Mouse (Mus musculus) liver, embryonic 11.5 days (tissue): Measurements from ENCODE around the gene Nrros. TPM values are rescaled to one million over a fixed set of nuclear protein-coding genes. Genes with fewer than 3 reads are reported as not detected.

Experiments
- ATAC-seq: fragments of 200-750 bp; cut with Nextera tagmentation; replicated peaks from 2 replicates; pipeline ENCODE4 v1.8.0; 2017; ENCODE audit warnings: moderate number of reproducible peaks, mild to moderate bottlenecking, moderate TSS enrichment, moderate library complexity; ENCODE audit not compliant: low FRiP score
- DNase-seq: peaks from one replicate; pipeline ENCODE4 v3.0.0-alpha.2; 2017; ENCODE audit warnings: low spot score
- H3K27ac ChIP-seq: fragments of 300-500 bp; sonication (generic); 2 replicates; pipeline ENCODE4 v1.5.1; 2014; ENCODE audit warnings: mild to moderate bottlenecking, low read depth, low read length, control low read depth
- H3K27me3 ChIP-seq: fragments of 300-500 bp; sonication (generic); replicated peaks from 2 replicates; pipeline ENCODE4 v1.6.1; 2014; ENCODE audit warnings: low read length, mixed read lengths; ENCODE audit not compliant: control insufficient read depth, insufficient read depth
- H3K36me3 ChIP-seq: fragments of 300-500 bp; sonication (generic); 2 replicates; pipeline ENCODE4 v1.6.1; 2014; ENCODE audit warnings: mild to moderate bottlenecking, low read length, moderate library complexity, mixed read lengths; ENCODE audit not compliant: control insufficient read depth, insufficient read depth
- H3K4me1 ChIP-seq: fragments of 300-500 bp; sonication (generic); replicated peaks from 2 replicates; pipeline ENCODE4 v1.6.1; 2014; ENCODE audit warnings: low read length, mixed read lengths; ENCODE audit not compliant: control insufficient read depth, insufficient read depth
- H3K4me2 ChIP-seq: fragments of 300-500 bp; sonication (generic); 2 replicates; pipeline ENCODE4 v1.6.1; 2014; ENCODE audit warnings: mild to moderate bottlenecking, control low read depth, moderate library complexity
- H3K4me3 ChIP-seq: fragments of 300-500 bp; sonication (generic); 2 replicates; pipeline ENCODE4 v1.5.1; 2014; ENCODE audit warnings: low read depth, low read length, control low read depth
- H3K9ac ChIP-seq: fragments of 300-500 bp; sonication (generic); 2 replicates; pipeline ENCODE4 v1.6.1; 2014; ENCODE audit warnings: low read depth, low read length, control low read depth
- H3K9me3 ChIP-seq: fragments of 300-500 bp; sonication (generic); 2 replicates; pipeline ENCODE4 v1.6.1; 2016; ENCODE audit warnings: low read length, inconsistent platforms, mixed read lengths; ENCODE audit not compliant: control insufficient read depth
- WGBS: fragments of 180-500 bp; shearing (Covaris S2); extraction: QIAGEN DNeasy Blood & Tissue Kit; methylation state at CpG from one replicate; pipeline ENCODE4 v1.1.7; 2014; 5-methylcytosine and 5-hydroxymethylcytosine counted together
- polyA plus RNA-seq: library from polyadenylated mRNA; unstranded; fragments of >200 nt; fragmentation: Nextera tagmentation; extraction: Ambion mirVana; gene quantifications from 2 replicates; pipeline ENCODE4 v1.2.1, GENCODE M21; 2014

The Nrros gene
- polyA plus RNA-seq, 1 experiment from 2014 or later = 35.4 TPM

GRCm38 (mm10) chr16:32189109-32189508, 23.7 kb upstream of the Nrros start:
- no peaks in the 10 kb centered on the region for H3K36me3 ChIP-seq
- no peak overlapping the region for H3K9ac ChIP-seq
- no peaks in the 10 kb centered on the region for H3K9me3 ChIP-seq
- ATAC-seq (no peak), DNase-seq (no peak)
- no peak overlapping the region for H3K27ac ChIP-seq
- H3K4me1 ChIP-seq = 0 out of 2 replicates have a peak, but pooled peaks cover 2% of the 10 kb centered on the region
- no peaks in the 10 kb centered on the region for H3K27me3 ChIP-seq
- 44% methylated on average over 6 of the region's 6 CpGs for WGBS
- peak overlapping the region; percentile 37; the same call in 1 of the 2 replicates for H3K4me2 ChIP-seq
- no peak overlapping the region for H3K4me3 ChIP-seq

DNA sequence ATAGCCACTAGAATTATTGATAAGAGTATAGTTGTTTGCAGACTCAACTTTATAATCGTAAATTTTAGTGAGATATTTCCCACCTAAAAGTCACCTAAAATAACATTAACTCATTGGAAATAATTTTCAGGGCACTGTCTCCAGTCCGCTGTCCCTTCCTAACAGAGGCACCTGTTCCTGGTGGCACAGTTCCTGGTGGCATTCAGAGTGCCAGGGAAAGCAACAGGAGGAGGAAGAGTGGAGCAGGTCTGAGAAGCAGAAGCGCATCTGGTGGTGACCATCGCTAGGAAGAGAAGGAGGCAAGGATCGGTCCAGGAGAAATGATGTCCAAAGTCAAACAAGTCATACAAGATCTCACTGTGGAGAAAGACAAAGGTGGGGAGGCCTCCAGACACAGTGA, 20.7 kb upstream of the Nrros start:
- 0 out of 2 replicates have a peak, but pooled peaks cover 2% of the 10 kb centered on the region for H3K4me1 ChIP-seq
- no peak for ATAC-seq
- 85% methylated on average over 5 of the region's 5 CpGs for WGBS

DNA sequence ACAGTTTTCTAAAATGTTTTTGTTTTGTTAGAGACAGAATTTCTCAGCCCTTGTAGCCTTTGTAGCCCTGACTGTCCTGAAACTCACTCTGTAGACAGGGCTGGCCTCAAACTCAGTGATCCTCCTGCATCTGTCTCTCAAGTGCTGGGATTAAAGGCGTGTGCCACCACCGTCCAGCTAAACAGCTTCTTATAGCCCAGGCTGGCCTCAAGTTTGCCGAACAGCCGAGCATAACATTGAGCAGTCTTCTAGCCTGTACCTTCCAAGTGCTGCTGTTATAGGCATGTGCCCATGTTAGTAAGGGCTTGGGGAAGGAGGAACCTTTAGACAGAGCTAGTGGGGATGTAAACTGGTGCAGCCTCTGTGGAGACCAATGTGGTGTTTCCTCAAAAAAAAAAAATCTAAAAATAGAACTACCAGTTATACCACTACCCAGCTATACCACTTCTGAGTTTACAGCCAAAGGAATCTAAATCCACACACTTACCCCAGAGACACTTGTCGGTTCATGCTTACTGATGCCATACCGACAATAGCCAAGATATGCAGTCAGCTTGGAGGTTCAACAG, 14.0 kb upstream of the Nrros start, which contains the start of gene Bex6:
Gene Bex6 (plus strand): TSS at position 491 of the 569 bp plus-strand sequence.
- H3K9ac ChIP-seq = no peak within 1 kb of the TSS
- DNase-seq (no peak), ATAC-seq (no peak)
- H3K4me1 ChIP-seq = 0 out of 2 replicates have a peak, but pooled peaks cover 4% of the 10 kb centered on the region
- H3K9me3 ChIP-seq = no peaks in the 10 kb centered on the region
- no peak within 1 kb of the TSS for H3K4me2 ChIP-seq
- WGBS = 60% methylated on average over 6 of the region's 6 CpGs
- no peaks in the 10 kb centered on the region for H3K27me3 ChIP-seq
- no peak within 1 kb of the TSS for H3K4me3 ChIP-seq
- H3K36me3 ChIP-seq = no peaks in the 10 kb centered on the region
- H3K27ac ChIP-seq = no peak within 1 kb of the TSS; the same call in 1 of the 2 replicates

More for the DNA sequence above, 20.7 kb upstream of the Nrros start:
- Histone ChIP-seq H3K27me3 (no peaks in the 10 kb centered on the region), H3K36me3 (no peaks in the 10 kb centered on the region), H3K4me2 (no peak overlapping the region), H3K27ac (no peak overlapping the region), H3K4me3 (no peak overlapping the region), H3K9ac (no peak overlapping the region), H3K9me3 (no peaks in the 10 kb centered on the region)
- DNase-seq = no peak

- Histone ChIP-seq H3K36me3 (no peaks in the 10 kb centered on the region), H3K27ac (peak overlapping the region; percentile 76), H3K4me1 (0 out of 2 replicates have a peak, but pooled peaks cover 4% of the 10 kb centered on the region), H3K27me3 (no peaks in the 10 kb centered on the region), H3K9me3 (no peaks in the 10 kb centered on the region), H3K4me2 (peak overlapping the region; percentile 57), H3K4me3 (peak overlapping the region; percentile 27), H3K9ac (peak overlapping the region; percentile 58)
- peak; percentile 61 for DNase-seq
- ATAC-seq = peak; percentile 76
- 30% methylated on average over 18 of the region's 18 CpGs for WGBS
Measured at GRCm38 (mm10) chr16:32176896-32177686, 11.7 kb upstream of the Nrros start.

DNA sequence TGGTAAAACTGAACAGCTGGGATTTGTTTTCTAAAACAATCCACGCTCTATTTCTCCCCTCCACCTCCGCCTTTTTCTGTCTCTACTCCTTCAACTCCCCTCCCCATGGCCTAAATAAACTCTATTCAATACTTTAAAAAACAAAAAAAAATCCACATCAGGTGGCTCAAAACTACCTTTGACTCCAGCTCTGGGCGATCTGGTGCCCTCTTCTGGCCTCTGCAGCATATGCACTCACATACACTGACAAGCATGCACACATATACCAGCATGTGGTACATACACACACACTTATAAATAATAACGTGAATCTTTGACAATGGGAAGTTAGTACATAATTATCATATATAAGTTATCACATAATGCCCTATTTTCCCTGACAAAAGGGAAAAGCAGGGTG, 9.6 kb upstream of the Nrros start:
- ATAC-seq (no peak), DNase-seq (no peak)
- no peak overlapping the region for H3K27ac ChIP-seq
- no peaks in the 10 kb centered on the region for H3K36me3 ChIP-seq
- no peak overlapping the region for H3K4me2 ChIP-seq
- 0 out of 2 replicates have a peak, but pooled peaks cover 4% of the 10 kb centered on the region for H3K4me1 ChIP-seq
- no peak overlapping the region for H3K9ac ChIP-seq
- H3K27me3 ChIP-seq = no peaks in the 10 kb centered on the region
- H3K9me3 ChIP-seq = no peaks in the 10 kb centered on the region
- WGBS = 94% methylated on average over 4 of the region's 4 CpGs
- no peak overlapping the region for H3K4me3 ChIP-seq

DNA sequence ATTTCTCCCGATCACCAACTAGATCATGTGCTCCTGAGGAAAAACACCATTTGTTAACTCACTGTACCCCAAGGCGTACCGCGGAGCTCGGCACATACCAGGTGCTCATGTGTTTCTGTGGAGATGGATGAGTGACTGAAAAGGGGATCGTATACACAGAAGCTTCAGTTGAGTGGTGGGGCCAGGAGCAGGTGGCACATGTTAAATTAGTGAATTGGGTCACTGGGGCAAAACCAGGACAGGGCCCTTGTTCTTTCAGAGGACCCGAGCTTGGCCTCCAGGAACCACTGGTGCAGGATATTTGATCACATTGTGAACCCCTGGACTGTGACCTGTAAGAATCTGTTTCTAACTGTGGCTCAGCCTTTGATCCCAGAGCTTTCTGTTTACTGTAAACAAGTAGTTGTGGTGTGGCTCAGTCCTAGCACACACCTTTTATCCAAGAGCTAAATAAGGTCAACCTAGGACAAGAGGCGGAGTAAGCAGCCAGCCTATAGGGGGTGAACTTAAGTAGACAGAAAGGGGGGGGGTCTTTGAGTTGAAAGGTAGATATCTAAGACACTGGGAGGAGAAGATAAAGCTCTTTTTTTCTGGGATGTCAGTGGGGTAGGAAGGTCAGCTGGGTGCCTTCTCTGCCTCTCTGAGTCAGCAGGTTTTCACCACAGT, 9.1 kb upstream of the Nrros start:
- Histone ChIP-seq H3K36me3 (no peaks in the 10 kb centered on the region), H3K9me3 (no peaks in the 10 kb centered on the region), H3K27ac (no peak overlapping the region), H3K4me2 (no peak overlapping the region), H3K27me3 (no peaks in the 10 kb centered on the region), H3K9ac (no peak overlapping the region), H3K4me3 (no peak overlapping the region), H3K4me1 (0 out of 2 replicates have a peak, but pooled peaks cover 4% of the 10 kb centered on the region)
- no peak for ATAC-seq
- no peak for DNase-seq
- 83% methylated on average over 8 of the region's 8 CpGs for WGBS

DNA sequence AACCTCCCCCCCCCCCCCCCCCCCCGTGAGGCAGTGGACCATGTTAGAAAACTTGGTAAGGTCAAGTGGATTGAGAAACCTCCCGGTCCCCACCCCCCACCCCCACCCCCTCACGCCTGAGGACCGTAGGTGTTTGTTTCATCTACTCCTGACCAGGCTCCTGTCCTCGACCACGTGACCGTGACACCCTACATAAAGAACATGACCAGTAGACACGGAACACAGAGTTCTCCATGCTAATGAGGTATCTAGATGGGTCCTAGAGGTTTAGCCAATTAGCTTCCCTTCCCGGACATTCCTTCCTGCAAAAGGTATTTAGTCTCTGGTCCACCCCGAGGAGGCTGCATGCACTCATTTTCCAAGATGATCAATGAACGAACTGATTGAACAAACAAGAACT, 8.0 kb upstream of the Nrros start:
- H3K4me2 ChIP-seq = no peak overlapping the region
- no peaks in the 10 kb centered on the region for H3K36me3 ChIP-seq
- H3K9ac ChIP-seq = no peak overlapping the region
- H3K4me1 ChIP-seq = 0 out of 2 replicates have a peak, but pooled peaks cover 4% of the 10 kb centered on the region
- H3K27ac ChIP-seq = no peak overlapping the region
- H3K27me3 ChIP-seq = no peaks in the 10 kb centered on the region
- 67% methylated on average over 10 of the region's 11 CpGs for WGBS
- H3K4me3 ChIP-seq = no peak overlapping the region
- H3K9me3 ChIP-seq = no peaks in the 10 kb centered on the region
- ATAC-seq (no peak), DNase-seq (no peak)

- no peaks in the 10 kb centered on the region for H3K27me3 ChIP-seq
- DNase-seq = no peak
- H3K27ac ChIP-seq = no peak overlapping the region
- H3K9me3 ChIP-seq = no peaks in the 10 kb centered on the region
- H3K36me3 ChIP-seq = no peaks in the 10 kb centered on the region
- peaks cover under 1% of the 10 kb centered on the region; the same call in 1 of the 2 replicates for H3K4me1 ChIP-seq
- no peak overlapping the region for H3K4me3 ChIP-seq
- no peak overlapping the region for H3K4me2 ChIP-seq
- ATAC-seq = no peak
- no peak overlapping the region for H3K9ac ChIP-seq
- WGBS = 71% methylated on average over 5 of the region's 5 CpGs
Measured at GRCm38 (mm10) chr16:32171031-32171731, 5.8 kb upstream of the Nrros start.
